11 mouse cellular contexts compared by ENCODE assay signal in the genomic region with DNA sequence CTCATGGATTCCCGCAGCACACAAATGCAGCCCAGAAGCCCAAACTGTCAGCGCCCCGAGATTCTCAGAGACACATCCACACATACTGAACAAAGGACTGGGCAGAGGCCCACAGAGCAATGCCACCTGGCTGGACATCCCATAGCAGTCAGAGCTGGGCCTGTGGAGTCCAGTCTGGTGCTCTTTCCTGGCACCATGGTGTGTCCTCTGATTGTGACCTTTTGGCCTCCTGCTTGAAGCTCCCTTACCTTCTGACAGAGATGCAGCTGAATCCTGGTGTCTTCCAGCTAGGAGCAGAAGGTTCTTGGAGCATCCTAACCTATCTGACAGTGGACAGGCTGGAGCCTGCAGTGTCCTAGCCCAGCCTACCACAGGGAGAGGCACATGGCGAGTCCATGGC.
"Had no signal": no experiment of that assay in that cellular context is flagged by ENCODE, and none has a peak within 500 bp of the region (broad histone marks: within the 10 kb centered on the region; RNA-seq: fewer than 3 reads in every experiment).

No protein-coding gene starts in this region.

- DNase-seq: liver; liver, embryonic 13.5 days; liver, postnatal 0 days; lung, postnatal 14 days had no signal

- H3K27ac ChIP-seq: kidney, postnatal 0 days; layer of hippocampus, adult 2 months; liver, embryonic 13.5 days; lung, embryonic 15.5 days; macrophage; midbrain, embryonic 15.5 days; neural tube, embryonic 12.5 days had no signal

- H3K4me3 ChIP-seq: layer of hippocampus, adult 2 months; liver, embryonic 13.5 days; lung, embryonic 15.5 days; megakaryocyte, embryonic 14.5 days; midbrain, embryonic 15.5 days; neural tube, embryonic 12.5 days had no signal

- H3K27me3 ChIP-seq: liver, embryonic 13.5 days; lung, embryonic 15.5 days; midbrain, embryonic 15.5 days; neural tube, embryonic 12.5 days had no signal

- H3K4me1 ChIP-seq: liver, embryonic 13.5 days had no signal
